Mouse (Mus musculus) kidney, embryonic 14.5 days (tissue): ENCODE measurements around the gene Tm6sf1. TPM values are rescaled to one million over a fixed set of nuclear protein-coding genes. Genes with fewer than 3 reads are reported as not detected.
A peak's percentile ranks its signal among the peaks of the same experiment; 100 is the strongest.

Experiments used
- ATAC-seq: fragments of 200-750 bp; cut with Nextera tagmentation; 2 replicates; pipeline ENCODE4 v1.8.0; 2017; ENCODE audit warnings: moderate number of reproducible peaks, mild to moderate bottlenecking, moderate TSS enrichment, moderate library complexity; ENCODE audit not compliant: low FRiP score, low TSS enrichment
- H3K27ac ChIP-seq: fragments of 300-500 bp; sonication (generic); 2 replicates; pipeline ENCODE4 v1.5.1; 2014; ENCODE audit warnings: low read depth, mild to moderate bottlenecking, low read length, moderate library complexity, mixed read lengths
- H3K27me3 ChIP-seq: fragments of 300-500 bp; sonication (generic); 2 replicates; pipeline ENCODE4 v1.6.1; 2014; ENCODE audit warnings: mild to moderate bottlenecking, low read length; ENCODE audit not compliant: control insufficient read depth, insufficient read depth
- H3K36me3 ChIP-seq: fragments of 300-500 bp; sonication (generic); 2 replicates; pipeline ENCODE4 v1.6.1; 2014; ENCODE audit warnings: low read length, mixed read lengths; ENCODE audit not compliant: control insufficient read depth, insufficient read depth
- H3K4me1 ChIP-seq: fragments of 300-500 bp; sonication (generic); 2 replicates; pipeline ENCODE4 v1.6.1; 2014; ENCODE audit warnings: low read length, mixed read lengths; ENCODE audit not compliant: control insufficient read depth, insufficient read depth
- H3K4me2 ChIP-seq: fragments of 300-500 bp; sonication (generic); replicated peaks from 2 replicates; pipeline ENCODE4 v1.6.1; 2014; ENCODE audit warnings: low read depth, mild to moderate bottlenecking, low read length
- H3K4me3 ChIP-seq: fragments of 300-500 bp; sonication (generic); 2 replicates; pipeline ENCODE4 v1.5.1; 2014; ENCODE audit warnings: mild to moderate bottlenecking, low read length
- H3K9ac ChIP-seq: fragments of 300-500 bp; sonication (generic); 2 replicates; pipeline ENCODE4 v1.6.1; 2014; ENCODE audit warnings: low read depth, mild to moderate bottlenecking, low read length, moderate library complexity
- H3K9me3 ChIP-seq: fragments of 300-500 bp; sonication (generic); 2 replicates; pipeline ENCODE4 v1.6.1; 2016; ENCODE audit warnings: low read length; ENCODE audit not compliant: control insufficient read depth
- WGBS: fragments of 180-500 bp; shearing (Covaris S2); extraction: QIAGEN DNeasy Blood & Tissue Kit; methylation state at CpG from one replicate; pipeline ENCODE4 v1.1.7; 2014; 5-methylcytosine and 5-hydroxymethylcytosine counted together
- polyA plus RNA-seq: library from polyadenylated mRNA; unstranded; fragments of >200 nt; fragmentation: Nextera tagmentation; extraction: Ambion mirVana; gene quantifications from 2 replicates; pipeline ENCODE4 v1.2.1, GENCODE M21; 2014

The Tm6sf1 gene
- 12.0 and 16.0 TPM in 2 replicates for polyA plus RNA-seq

DNA sequence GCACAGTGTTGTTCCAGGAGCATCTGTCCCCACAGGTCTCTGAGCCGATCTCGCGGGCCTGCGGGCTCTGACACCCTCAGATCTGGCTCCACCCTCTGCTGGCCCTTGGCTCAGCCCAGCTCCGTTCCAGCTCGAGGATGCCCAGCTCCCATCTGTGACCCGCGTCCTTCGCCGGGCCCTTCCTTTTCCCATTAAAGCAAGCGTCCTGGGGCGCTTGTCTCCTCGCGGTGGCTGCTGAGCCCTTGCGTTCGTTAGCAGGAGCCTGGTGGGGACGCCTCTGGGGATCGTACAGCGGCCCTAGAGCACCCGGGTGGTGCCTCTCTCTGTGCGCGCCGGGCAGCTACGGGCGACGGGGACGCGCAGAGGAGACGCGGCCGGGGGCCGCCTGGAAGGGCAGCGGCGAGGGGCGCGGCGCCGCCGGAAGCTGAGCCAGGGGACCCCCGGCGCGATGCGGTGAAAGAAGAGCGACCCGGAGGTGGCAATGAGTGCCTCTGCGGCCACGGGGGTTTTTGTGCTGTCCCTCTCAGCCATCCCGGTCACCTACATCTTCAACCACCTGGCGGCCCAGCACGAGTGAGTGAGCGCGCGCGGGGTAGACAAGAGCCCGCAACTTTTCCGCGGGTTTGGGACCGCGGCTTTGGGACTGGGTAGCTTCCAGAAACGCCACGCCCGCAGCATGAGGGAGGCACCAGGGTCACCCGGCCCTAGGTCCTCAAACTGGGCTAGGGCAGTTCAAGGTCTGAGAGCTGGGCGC, at the start of gene Tm6sf1:
Gene Tm6sf1, plus strand, starts transcription at position 34 of the 754 bp plus-strand sequence.
- WGBS, result under 1% methylated on average over 64 of the region's 64 CpGs
- peak within 1 kb of the TSS; percentile 98 for H3K4me2 ChIP-seq
- no peaks in the 10 kb centered on the region for H3K9me3 ChIP-seq
- peak within 1 kb of the TSS; percentile 64 for H3K4me3 ChIP-seq
- H3K4me1 ChIP-seq, result peaks cover 3% of the 10 kb centered on the region; the same call in 1 of the 2 replicates
- H3K27ac ChIP-seq, result no peak within 1 kb of the TSS
- H3K9ac ChIP-seq, result peak within 1 kb of the TSS; percentile 62
- H3K36me3 ChIP-seq, result no peaks in the 10 kb centered on the region
- peak; percentile 84 for ATAC-seq
- H3K27me3 ChIP-seq, result peaks cover 11% of the 10 kb centered on the region; the same call in 1 of the 2 replicates

DNA sequence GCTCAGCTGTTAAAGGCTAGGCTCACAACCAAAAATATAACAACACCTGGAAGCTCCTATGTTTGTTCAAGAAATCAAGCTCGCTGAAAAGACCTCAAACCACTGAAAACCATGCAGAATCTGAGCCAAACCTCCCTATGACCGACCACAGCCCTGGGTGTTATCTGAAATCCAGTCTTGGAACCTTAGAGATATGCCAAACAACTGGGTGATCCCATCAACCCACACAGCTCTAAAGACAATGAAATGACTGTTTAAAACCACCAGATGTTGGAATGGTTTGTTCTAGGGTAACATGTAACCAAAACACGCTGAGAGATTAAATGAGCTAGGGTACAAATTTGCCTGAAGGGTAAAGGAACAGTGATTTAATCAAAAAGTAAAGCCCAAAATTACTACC, 33.9 kb upstream of the Tm6sf1 start:
- Histone ChIP-seq H3K4me1 (peaks cover 28% of the 10 kb centered on the region), H3K36me3 (no peaks in the 10 kb centered on the region; the same call in 1 of the 2 replicates), H3K27me3 (no peaks in the 10 kb centered on the region), H3K9me3 (no peaks in the 10 kb centered on the region), H3K27ac (no peak overlapping the region), H3K9ac (no peak overlapping the region), H3K4me3 (no peak overlapping the region), H3K4me2 (no peak overlapping the region)
- 65% methylated on average over 3 of the region's 3 CpGs for WGBS
- ATAC-seq, result no peak

DNA sequence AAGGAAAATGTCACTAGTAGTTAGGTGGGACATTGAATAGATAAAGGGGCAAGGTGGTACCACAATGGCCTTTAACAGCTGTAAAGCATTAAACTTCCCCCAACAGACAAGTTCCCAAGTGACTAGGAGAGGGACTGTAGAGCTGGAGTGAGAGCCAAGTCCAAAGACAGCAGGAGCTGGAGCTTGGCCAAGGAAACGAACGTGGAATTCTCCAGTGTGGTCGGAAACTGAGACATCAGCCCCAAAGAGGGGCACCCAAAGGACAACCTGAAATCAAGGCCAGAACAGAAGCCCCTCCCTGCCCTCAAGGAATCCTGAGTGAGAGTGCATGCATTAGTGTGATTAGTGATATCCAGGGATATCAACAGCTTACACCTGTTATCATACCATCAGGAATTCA, 33.4 kb upstream of the Tm6sf1 start:
- H3K9me3 ChIP-seq, result no peaks in the 10 kb centered on the region
- H3K4me2 ChIP-seq, result no peak overlapping the region; the same call in 1 of the 2 replicates
- peaks cover 32% of the 10 kb centered on the region for H3K4me1 ChIP-seq
- H3K27ac ChIP-seq, result no peak overlapping the region
- no peaks in the 10 kb centered on the region; the same call in 1 of the 2 replicates for H3K36me3 ChIP-seq
- no peak overlapping the region for H3K4me3 ChIP-seq
- H3K9ac ChIP-seq, result no peak overlapping the region
- H3K27me3 ChIP-seq, result no peaks in the 10 kb centered on the region
- WGBS, result 49% methylated on average over 3 of the region's 3 CpGs
- no peak for ATAC-seq

DNA sequence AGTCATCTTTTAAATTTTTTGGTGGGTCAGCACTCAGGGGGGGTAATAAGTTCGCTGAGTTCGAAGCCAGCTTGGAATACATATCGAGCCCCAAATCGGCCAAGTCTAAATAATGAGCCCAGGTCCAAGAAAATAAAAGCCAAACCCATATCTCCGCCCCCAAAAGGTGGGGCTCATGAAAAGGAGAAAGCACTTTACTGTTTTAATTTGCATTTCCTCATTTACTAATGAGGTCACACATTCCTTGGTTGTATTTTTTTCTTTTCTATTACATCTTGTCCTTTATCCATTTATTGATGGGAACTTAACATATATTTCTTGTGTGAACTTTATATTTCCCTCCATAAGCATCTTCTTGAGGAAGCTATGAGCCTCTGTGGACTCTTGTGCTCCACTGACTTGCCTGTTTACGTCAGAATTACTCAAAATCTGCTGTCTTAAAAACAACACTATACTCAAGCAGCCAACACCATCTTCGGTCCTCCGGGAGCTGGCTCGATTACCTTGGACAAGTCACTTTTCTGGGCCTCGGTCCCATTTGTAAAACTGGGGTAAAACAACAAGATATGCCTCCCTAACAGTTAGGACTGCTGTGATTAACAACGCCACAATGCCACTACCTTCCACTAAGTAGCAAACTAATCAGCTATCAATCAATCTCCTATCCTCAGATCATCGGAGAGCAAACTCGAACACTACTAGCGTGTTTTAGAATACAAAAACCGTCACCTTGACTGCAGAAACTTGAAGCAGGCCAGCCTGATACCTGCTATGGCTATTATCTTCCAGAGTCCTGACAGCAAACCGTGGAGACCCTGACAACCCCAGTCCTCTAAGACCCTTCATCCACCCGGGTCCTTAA, 30.8 kb upstream of the Tm6sf1 start:
- no peak for ATAC-seq
- Histone ChIP-seq H3K4me2 (peak overlapping the region; percentile 77), H3K9ac (peak overlapping the region; percentile 89), H3K27me3 (no peaks in the 10 kb centered on the region), H3K27ac (peak overlapping the region; percentile 92), H3K4me1 (peaks cover 32% of the 10 kb centered on the region), H3K4me3 (peak overlapping the region; percentile 82), H3K36me3 (no peaks in the 10 kb centered on the region; the same call in 1 of the 2 replicates), H3K9me3 (no peaks in the 10 kb centered on the region)
- 27% methylated on average over 17 of the region's 17 CpGs for WGBS

DNA sequence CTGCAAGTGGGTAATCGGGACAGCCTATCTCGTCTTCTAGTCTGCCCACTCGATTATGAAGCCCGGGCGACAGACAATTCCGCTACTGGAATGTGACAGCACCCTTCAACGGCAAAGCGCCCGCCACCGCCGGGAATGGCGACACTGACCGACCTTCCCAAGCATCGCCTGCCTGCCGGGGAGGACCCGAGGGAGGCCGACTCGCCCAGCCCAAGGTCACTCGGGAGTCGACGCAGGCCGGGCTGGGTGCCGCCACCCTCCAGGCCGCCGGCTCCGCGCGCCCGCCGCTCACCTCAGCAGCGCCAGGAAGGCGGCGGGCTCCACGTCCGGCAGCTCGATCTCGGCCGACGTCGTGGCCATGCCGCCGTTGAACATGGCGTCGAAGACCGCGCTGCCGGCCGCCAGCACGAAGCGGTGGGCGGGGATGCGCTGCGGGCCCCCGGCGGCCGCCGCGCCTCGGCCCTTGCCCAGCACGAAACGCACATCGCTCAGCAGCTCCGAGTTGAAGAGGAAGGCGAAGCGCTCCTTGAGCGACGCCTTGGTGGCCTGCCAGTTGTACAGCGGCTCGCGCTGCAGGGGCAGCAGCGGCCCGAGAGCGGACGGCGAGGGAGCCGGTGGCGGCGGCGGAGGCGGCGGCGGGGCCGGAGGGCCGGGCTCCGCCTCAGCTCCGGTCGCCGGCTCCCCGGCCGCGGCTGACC, 30.0 kb upstream of the Tm6sf1 start:
- Histone ChIP-seq H3K9me3 (no peaks in the 10 kb centered on the region), H3K9ac (peak overlapping the region; percentile 89), H3K4me2 (peak overlapping the region; percentile 77), H3K27me3 (no peaks in the 10 kb centered on the region), H3K4me3 (peak overlapping the region; percentile 82), H3K27ac (peak overlapping the region; percentile 92), H3K36me3 (no peaks in the 10 kb centered on the region; the same call in 1 of the 2 replicates), H3K4me1 (peaks cover 32% of the 10 kb centered on the region)
- ATAC-seq, result peak; percentile 82
- under 1% methylated on average over 90 of the region's 91 CpGs for whole genome bisulfite sequencing

DNA sequence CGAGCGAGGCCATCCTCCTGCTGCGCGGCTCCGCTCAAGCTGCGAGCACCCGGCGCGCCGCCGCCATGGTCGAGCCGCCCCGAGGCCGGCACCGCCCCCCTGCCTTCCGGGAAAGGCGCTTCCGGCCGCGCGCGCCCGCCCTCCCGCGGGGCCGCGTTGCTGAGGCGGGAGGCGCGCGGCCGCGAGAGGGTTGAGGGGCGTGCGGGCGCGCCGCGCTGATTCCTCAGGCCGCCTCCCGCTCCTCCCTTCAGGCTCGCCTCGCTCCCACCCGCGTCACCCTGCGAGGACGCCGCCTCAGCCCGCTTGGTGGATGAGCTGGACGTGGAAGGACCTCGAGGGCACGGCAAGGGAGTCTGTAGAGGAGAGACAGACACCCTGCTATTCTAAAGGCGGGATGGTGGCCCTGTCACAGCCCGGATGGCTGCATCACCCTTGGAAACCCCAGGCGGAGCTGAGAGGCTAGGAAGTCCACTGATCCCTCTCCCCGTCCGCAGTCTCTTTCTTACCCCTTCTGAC, 29.4 kb upstream of the Tm6sf1 start, which contains the start of gene Btbd1:
Gene Btbd1, minus strand, starts transcription at position 53 of the 516 bp plus-strand sequence.
- Histone ChIP-seq H3K4me1 (peaks cover 32% of the 10 kb centered on the region), H3K4me3 (peak within 1 kb of the TSS; percentile 82), H3K27ac (peak within 1 kb of the TSS; percentile 92), H3K9ac (peak within 1 kb of the TSS; percentile 89), H3K9me3 (no peaks in the 10 kb centered on the region), H3K36me3 (no peaks in the 10 kb centered on the region; the same call in 1 of the 2 replicates), H3K4me2 (peak within 1 kb of the TSS; percentile 77), H3K27me3 (no peaks in the 10 kb centered on the region)
- peak; percentile 96 for ATAC-seq
- 2% methylated on average over 39 of the region's 58 CpGs for WGBS

DNA sequence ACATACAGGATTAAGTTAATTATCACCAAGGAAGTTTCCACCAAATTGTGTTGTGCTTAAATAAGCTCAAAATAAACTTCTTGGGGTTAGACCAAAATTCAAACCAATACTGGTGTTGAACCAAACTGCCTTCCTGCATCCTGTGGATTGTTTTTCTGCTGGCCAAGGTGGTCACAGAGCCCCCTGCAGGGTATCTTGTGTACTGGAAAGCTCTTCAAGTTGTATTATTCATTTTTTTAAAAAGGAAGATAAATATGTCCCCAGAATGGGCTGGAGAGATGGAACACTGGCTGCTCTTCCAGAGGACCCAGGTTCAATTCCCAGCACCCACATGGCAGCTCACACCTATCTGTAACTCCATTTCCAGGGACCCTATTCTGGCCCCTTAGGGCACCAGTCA, 24.0 kb upstream of the Tm6sf1 start:
- H3K27ac ChIP-seq, result no peak overlapping the region
- no peak overlapping the region for H3K9ac ChIP-seq
- no peak overlapping the region for H3K4me2 ChIP-seq
- no peak overlapping the region for H3K4me3 ChIP-seq
- ATAC-seq, result no peak
- 0 out of 2 replicates have a peak, but pooled peaks cover 4% of the 10 kb centered on the region for H3K4me1 ChIP-seq
- no peaks in the 10 kb centered on the region for H3K27me3 ChIP-seq
- H3K36me3 ChIP-seq, result no peaks in the 10 kb centered on the region
- H3K9me3 ChIP-seq, result no peaks in the 10 kb centered on the region

DNA sequence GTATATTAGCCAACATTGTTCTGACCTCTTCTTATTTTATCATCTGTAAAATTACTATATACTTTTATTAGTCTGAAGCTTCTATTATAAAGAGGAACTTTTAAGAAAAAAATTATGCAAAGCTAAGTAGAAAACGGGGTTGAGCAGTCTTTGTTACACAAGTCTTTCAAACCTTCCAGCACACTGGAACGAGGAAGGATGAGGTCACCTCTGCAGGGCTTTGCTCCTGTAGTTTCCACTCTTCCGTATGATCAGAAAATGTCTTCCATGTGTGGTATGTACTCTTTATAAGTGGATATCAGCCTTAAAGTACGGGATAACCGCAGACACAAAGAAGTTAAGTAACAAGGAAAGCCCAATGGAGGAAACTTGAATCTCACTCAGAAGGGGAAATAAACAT, 23.4 kb upstream of the Tm6sf1 start:
- Histone ChIP-seq H3K27me3 (no peaks in the 10 kb centered on the region), H3K36me3 (no peaks in the 10 kb centered on the region), H3K9ac (no peak overlapping the region), H3K9me3 (no peaks in the 10 kb centered on the region), H3K4me1 (no peaks in the 10 kb centered on the region), H3K4me3 (no peak overlapping the region), H3K4me2 (no peak overlapping the region), H3K27ac (no peak overlapping the region)
- 91% methylated on average over 5 of the region's 5 CpGs for WGBS
- ATAC-seq, result no peak
